Mouse (Mus musculus): ENCODE results near the gene Cpeb3.

DNA sequence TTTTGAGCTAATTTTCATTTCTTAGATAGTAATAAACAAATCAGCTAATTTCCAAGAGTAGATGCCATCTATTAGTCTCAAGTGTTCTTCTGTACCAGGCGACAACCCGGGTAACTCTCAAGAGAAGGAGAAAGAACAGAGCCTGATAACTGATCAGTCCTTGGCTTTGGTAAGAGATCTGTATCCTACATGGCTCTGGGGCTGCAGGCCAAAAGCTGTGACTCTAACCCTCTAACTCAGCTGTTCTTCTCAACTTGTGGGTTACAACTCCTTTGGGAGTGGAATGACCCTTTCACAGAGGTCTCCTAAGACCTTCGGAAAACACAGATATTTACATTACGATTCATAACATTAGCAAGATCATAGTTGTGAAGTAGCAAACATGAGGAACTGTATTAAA is 148.3 kb downstream of the Cpeb3 start:
- TF ChIP-seq CTCF (IDR thresholded peaks at IDR 0.05; ENCODE audit: low read depth, low read length) (no peak), TAL1 (conservative IDR thresholded peaks at IDR 0.05; ENCODE audit: low read depth, low read length) (no peak), GATA1 (IDR thresholded peaks at IDR 0.05; ENCODE audit: borderline replicate concordance, low read length) (no peak), POLR2AphosphoS5 (IDR thresholded peaks at IDR 0.05; ENCODE audit: insufficient replicate concordance, low read depth, low read length) (no peak), GATA2 (IDR thresholded peaks at IDR 0.05; ENCODE audit: borderline replicate concordance, low read depth, low read length) (no peak)
